Mouse (Mus musculus) cerebellum, adult 2 months (tissue): ENCODE measurements around the gene 4930435E12Rik. TPM values are rescaled to one million over a fixed set of nuclear protein-coding genes. Genes with fewer than 3 reads are reported as not detected.

ENCODE experiments used
- DNase-seq, 2 experiments: peaks; one replicate each; pipeline ENCODE4 v3.0.0; 2021
- H3K27ac ChIP-seq: fragments of 200-500 bp; 2 replicates; pipeline ENCODE4 v1.5.1; 2012; ENCODE audit warnings: low read length, control low read depth, inconsistent platforms; ENCODE audit not compliant: insufficient read depth
- H3K27me3 ChIP-seq: fragments of 200-500 bp; 2 replicates; pipeline ENCODE4 v1.6.1; 2012; ENCODE audit warnings: inconsistent platforms, mild to moderate bottlenecking, low read length, moderate library complexity; ENCODE audit not compliant: control insufficient read depth, insufficient read depth
- H3K4me1 ChIP-seq: fragments of 200-500 bp; 2 replicates; pipeline ENCODE4 v1.6.1; 2011; ENCODE audit warnings: low read length; ENCODE audit not compliant: control insufficient read depth, insufficient read depth
- H3K4me3 ChIP-seq: fragments of 200-500 bp; replicated peaks from 2 replicates; pipeline ENCODE3; 2011; ENCODE audit warnings: mild to moderate bottlenecking, low read depth, low read length, control low read depth; ENCODE audit not compliant: insufficient read depth
- CTCF ChIP-seq: fragments of 200-500 bp; IDR thresholded peaks from 2 replicates; pipeline ENCODE4 v1.5.1; 2011; ENCODE audit warnings: low read depth, mild to moderate bottlenecking, control low read depth, low read length, moderate library complexity, borderline replicate concordance; ENCODE audit not compliant: insufficient read depth
- POLR2A ChIP-seq: fragments of 200-500 bp; IDR thresholded peaks from 2 replicates; pipeline ENCODE4 v1.6.1; 2011; ENCODE audit warnings: low read length, control low read depth, borderline replicate concordance; ENCODE audit not compliant: insufficient read depth
- WGBS: fragments of 180-500 bp; shearing (Covaris S2); methylation state at CpG from one replicate; pipeline ENCODE4 v1.1.7; 2018; 5-methylcytosine and 5-hydroxymethylcytosine counted together
- polyA plus RNA-seq: library from polyadenylated mRNA; depleted of rRNA; stranded (reverse); fragments of >200 nt; gene quantifications from 2 replicates; pipeline ENCODE4 v1.2.3, GENCODE M21; 2012

The 4930435E12Rik gene
- polyA plus RNA-seq, 1 experiment = not detected

- no peak for DNase-seq
- 59% methylated on average over 10 of the region's 10 CpGs for WGBS
- H3K4me3 ChIP-seq = no peak within 1 kb of the TSS
- no peak for TF ChIP-seq CTCF
- no peak for TF ChIP-seq POLR2A
- no peaks in the 10 kb centered on the region for H3K4me1 ChIP-seq
- H3K27me3 ChIP-seq = no peaks in the 10 kb centered on the region
- H3K27ac ChIP-seq = no peak within 1 kb of the TSS
Observed at GRCm38 (mm10) chr16:38800091-38800490, 28.5 kb downstream of the 4930435E12Rik start, which contains the start of gene Upk1b. Gene Upk1b, minus strand, starts transcription at chr16:38800328.

- Histone ChIP-seq H3K4me1 (no peaks in the 10 kb centered on the region), H3K4me3 (no peak overlapping the region), H3K27me3 (no peaks in the 10 kb centered on the region), H3K27ac (no peak overlapping the region)
- DNase-seq = no peak
- TF ChIP-seq CTCF (no peak), POLR2A (no peak)
- 79% methylated on average over 3 of the region's 3 CpGs for WGBS
Observed at GRCm38 (mm10) chr16:38798957-38799450, 29.5 kb downstream of the 4930435E12Rik start.

GRCm38 (mm10) chr16:38793120-38793519, 35.4 kb downstream of the 4930435E12Rik start:
- no peaks in the 10 kb centered on the region for H3K27me3 ChIP-seq
- H3K4me3 ChIP-seq = no peak overlapping the region
- DNase-seq = no peak
- H3K4me1 ChIP-seq = no peaks in the 10 kb centered on the region
- WGBS = 82% methylated on average over 6 of the region's 6 CpGs
- no peak overlapping the region for H3K27ac ChIP-seq
- TF ChIP-seq POLR2A = no peak
- no peak for TF ChIP-seq CTCF

GRCm38 (mm10) chr16:38789966-38790365, 38.6 kb downstream of the 4930435E12Rik start:
- Histone ChIP-seq H3K4me1 (no peaks in the 10 kb centered on the region), H3K27ac (no peak overlapping the region), H3K27me3 (no peaks in the 10 kb centered on the region), H3K4me3 (no peak overlapping the region)
- TF ChIP-seq POLR2A = no peak
- no peak for TF ChIP-seq CTCF
- DNase-seq = no peak
- WGBS = 89% methylated on average over 3 of the region's 3 CpGs

GRCm38 (mm10) chr16:38789016-38789415, 39.5 kb downstream of the 4930435E12Rik start:
- Histone ChIP-seq H3K27ac (no peak overlapping the region), H3K4me3 (no peak overlapping the region), H3K27me3 (no peaks in the 10 kb centered on the region; the same call in 1 of the 2 replicates), H3K4me1 (no peaks in the 10 kb centered on the region)
- DNase-seq = no peak
- WGBS = 93% methylated on average over 2 of the region's 2 CpGs
- TF ChIP-seq CTCF = no peak
- TF ChIP-seq POLR2A = no peak

GRCm38 (mm10) chr16:38785301-38785700, 43.2 kb downstream of the 4930435E12Rik start:
- Histone ChIP-seq H3K27me3 (no peaks in the 10 kb centered on the region; the same call in 1 of the 2 replicates), H3K27ac (no peak overlapping the region), H3K4me3 (no peak overlapping the region), H3K4me1 (no peaks in the 10 kb centered on the region)
- 66% methylated on average over 7 of the region's 7 CpGs for WGBS
- no peak for DNase-seq
- no peak for TF ChIP-seq CTCF
- TF ChIP-seq POLR2A = no peak

- TF ChIP-seq CTCF = no peak
- TF ChIP-seq POLR2A = no peak
- 42% methylated on average over 2 of the region's 2 CpGs for WGBS
- no peaks in the 10 kb centered on the region for H3K4me1 ChIP-seq
- H3K27me3 ChIP-seq = no peaks in the 10 kb centered on the region; the same call in 1 of the 2 replicates
- no peak for DNase-seq
- H3K4me3 ChIP-seq = no peak overlapping the region
- no peak overlapping the region for H3K27ac ChIP-seq
Observed at GRCm38 (mm10) chr16:38782524-38783067, 46.0 kb downstream of the 4930435E12Rik start.

- Histone ChIP-seq H3K4me1 (no peaks in the 10 kb centered on the region), H3K27me3 (no peaks in the 10 kb centered on the region; the same call in 1 of the 2 replicates), H3K27ac (no peak overlapping the region), H3K4me3 (no peak overlapping the region)
- TF ChIP-seq POLR2A = no peak
- no peak for TF ChIP-seq CTCF
- 60% methylated on average over 2 of the region's 2 CpGs for whole genome bisulfite sequencing
- DNase-seq = no peak
Observed at GRCm38 (mm10) chr16:38781946-38782345, 46.6 kb downstream of the 4930435E12Rik start.
